In genomic region chr14:76077088-76077491, GRCm38 (mm10) we compare ENCODE assay signal across 7 mouse cellular contexts. TPM values are rescaled to one million over a fixed set of nuclear protein-coding genes. Genes with fewer than 3 reads are reported as not detected.
DNase-seq lines count a peak whose midpoint lies in the region; ATAC-seq and TF ChIP-seq lines count a peak whose summit lies in the region.

No protein-coding gene starts in this region.

- H3K36me3 ChIP-seq in ES-Bruce4 (ENCODE audit: control insufficient read depth, insufficient read depth, low read length, poor library complexity, severe bottlenecking), result no peaks in the 10 kb centered on the region
- H3K36me3 ChIP-seq in liver, postnatal 0 days (replicated peaks; ENCODE audit: insufficient read depth, low read length), result no peaks in the 10 kb centered on the region

- TF ChIP-seq EP300 in ES-Bruce4 (IDR thresholded peaks at IDR 0.05; ENCODE audit: insufficient read depth, low read depth, low read length), result no peak
- no peak for TF ChIP-seq EP300 in liver, postnatal 0 days (IDR thresholded peaks at IDR 0.05; ENCODE audit: low read depth)

- ATAC-seq in liver, postnatal 0 days, result no peak

- 41% methylated on average over 9 of the region's 9 CpGs for WGBS in liver, postnatal 0 days (ENCODE audit: insufficient replicate concordance)

- H3K9ac ChIP-seq in ES-Bruce4 (ENCODE audit: low read depth, poor library complexity, severe bottlenecking), result no peak overlapping the region
- no peak overlapping the region for H3K9ac ChIP-seq in liver, postnatal 0 days (replicated peaks)

- H3K4me2 ChIP-seq in liver, postnatal 0 days (ENCODE audit: low read depth, low read length), result no peak overlapping the region

- peak; percentile 54 for TF ChIP-seq CTCF in ES-Bruce4 (IDR thresholded peaks at IDR 0.05; ENCODE audit: low read depth, low read length)
- peak; percentile 84 for TF ChIP-seq CTCF in liver, postnatal 0 days (IDR thresholded peaks at IDR 0.05; ENCODE audit: low read depth)

- no peak for TF ChIP-seq POLR2A in ES-Bruce4 (IDR thresholded peaks at IDR 0.05; ENCODE audit: insufficient read depth, low read length)

- no peaks in the 10 kb centered on the region for H3K9me3 ChIP-seq in ES-Bruce4 (replicated peaks; ENCODE audit: control insufficient read depth, insufficient read depth, low read length, poor library complexity, severe bottlenecking)
- no peaks in the 10 kb centered on the region for H3K9me3 ChIP-seq in liver, postnatal 0 days (ENCODE audit: low read length)

- peaks cover 4% of the 10 kb centered on the region for H3K4me1 ChIP-seq in ES-Bruce4 (ENCODE audit: control insufficient read depth, insufficient read depth, low read length)
- H3K4me1 ChIP-seq in liver, postnatal 0 days (ENCODE audit: insufficient read depth), result no peaks in the 10 kb centered on the region

- H3K27ac ChIP-seq in ES-Bruce4 (ENCODE audit: insufficient read depth, low read length), result no peak overlapping the region
- no peak overlapping the region for H3K27ac ChIP-seq in liver, postnatal 0 days (ENCODE audit: low read depth)

- peak; percentile 48 for DNase-seq in A20 (ENCODE audit: low read depth, low spot score)
- DNase-seq in cerebellum, adult 9-11 months, result peak; percentile 15
- peak; percentile 29 to 45 for DNase-seq in frontal cortex, postnatal 25 days (ENCODE audit: low spot score in 2 of 2)
- peak; percentile 61 for DNase-seq in kidney, postnatal 14 days
- DNase-seq in liver, postnatal 0 days, result no peak
- DNase-seq in retina, postnatal 7 days (ENCODE audit: low read depth, low spot score), result peak; percentile 46

- H3K4me3 ChIP-seq in ES-Bruce4 (ENCODE audit: low read depth, low read length), result no peak overlapping the region
- no peak overlapping the region for H3K4me3 ChIP-seq in liver, postnatal 0 days (ENCODE audit: low read depth, low read length)

- H3K27me3 ChIP-seq in ES-Bruce4 (ENCODE audit: control insufficient read depth, insufficient read depth, low read length, poor library complexity, severe bottlenecking), result no peaks in the 10 kb centered on the region
- H3K27me3 ChIP-seq in liver, postnatal 0 days (ENCODE audit: insufficient read depth, low read length), result no peaks in the 10 kb centered on the region

RNA-seq across cellular contexts. Expression of gene Gpalpp1, which starts 33.5 kb away (rescaled TPM):
- 27.5 and 30.5 TPM in 2 replicates for polyA plus RNA-seq in ES-Bruce4 (2011; ENCODE audit: insufficient read depth, insufficient read length, low read depth, missing spikeins)
- polyA plus RNA-seq in liver, postnatal 0 days (2015; fragmentation: Nextera tagmentation; extraction: Ambion mirVana), result 2.6 and 3.2 TPM in 2 replicates

RNA-seq across cellular contexts. Expression of gene Nufip1, which starts 33.6 kb away (rescaled TPM):
- polyA plus RNA-seq in ES-Bruce4 (2011; ENCODE audit: insufficient read depth, insufficient read length, low read depth, missing spikeins), result 27.2 and 30.5 TPM in 2 replicates
- polyA plus RNA-seq in liver, postnatal 0 days (2015; fragmentation: Nextera tagmentation; extraction: Ambion mirVana), result 4.7 and 5.1 TPM in 2 replicates
